Mouse (Mus musculus) CH12.LX (cell line): ENCODE results near the gene Wdr47. TPM values are rescaled to one million over a fixed set of nuclear protein-coding genes. Genes with fewer than 3 reads are reported as not detected.
A peak's percentile ranks its signal among the peaks of the same experiment; 100 is the strongest.

Source experiments
- DNase-seq: peaks from one replicate; pipeline ENCODE4 v3.0.0-alpha.2; 2013; ENCODE audit errors: extremely low read depth
- H3K27ac ChIP-seq: 2 replicates; pipeline ENCODE4 v1.5.1; 2012; ENCODE audit warnings: low read depth, mild to moderate bottlenecking, control low read depth, moderate library complexity; ENCODE audit not compliant: insufficient read depth
- H3K27me3 ChIP-seq: replicated peaks from 2 replicates; pipeline ENCODE3; 2012; ENCODE audit warnings: inconsistent platforms
- H3K36me3 ChIP-seq, 2 experiments: replicated peaks in 1 of 2; 2 replicates each; pipeline versions ENCODE3 to v1.6.1; 2012; ENCODE audit warnings: inconsistent platforms in 1 of 2, low read length in 1 of 2, mild to moderate bottlenecking in 1 of 2, mixed read lengths in 1 of 2, moderate library complexity in 1 of 2; ENCODE audit not compliant: control insufficient read depth in 1 of 2, insufficient read depth in 1 of 2
- H3K4me1 ChIP-seq, 2 experiments: 2 replicates each; pipeline ENCODE4 v1.6.1; 2012; ENCODE audit warnings: inconsistent platforms in 1 of 2, moderate library complexity in 1 of 2; ENCODE audit not compliant: insufficient read depth in 2 of 2, control insufficient read depth in 1 of 2
- H3K4me2 ChIP-seq: 2 replicates; pipeline ENCODE4 v1.6.1; 2012; ENCODE audit warnings: low read depth, mild to moderate bottlenecking, control low read depth; ENCODE audit not compliant: poor library complexity, insufficient read depth, severe bottlenecking
- H3K4me3 ChIP-seq, 3 experiments: fragments of 150-350 bp in 1 of 3; sonication (generic) in 1 of 3; replicated peaks in 1 of 3; 2 replicates each; pipeline versions ENCODE3 to v1.5.1; 2011 to 2012; ENCODE audit warnings: low read depth in 2 of 3, low read length in 2 of 3, mild to moderate bottlenecking in 2 of 3, moderate library complexity in 2 of 3, control low read depth in 1 of 3, improper control_type of control experiment in 1 of 3, inconsistent platforms in 1 of 3, mixed read lengths in 1 of 3; ENCODE audit not compliant: poor library complexity in 1 of 3
- H3K79me2 ChIP-seq: replicated peaks from 2 replicates; pipeline ENCODE4 v1.6.1; 2012; ENCODE audit warnings: mild to moderate bottlenecking, moderate library complexity; ENCODE audit not compliant: control insufficient read depth, poor library complexity, insufficient read depth, severe bottlenecking; ENCODE audit errors: extremely low read depth
- H3K9ac ChIP-seq: 2 replicates; pipeline ENCODE4 v1.6.1; 2012; ENCODE audit warnings: low read depth, mild to moderate bottlenecking, control low read depth, moderate library complexity; ENCODE audit not compliant: insufficient read depth
- H3K9me3 ChIP-seq: replicated peaks from 2 replicates; pipeline ENCODE3; 2012; ENCODE audit warnings: low read length, inconsistent platforms, mixed read lengths
- BHLHE40 ChIP-seq: IDR thresholded peaks from 2 replicates; pipeline ENCODE4 v1.6.1; 2011; ENCODE audit warnings: mild to moderate bottlenecking, low read depth, low read length, improper control_type of control experiment
- CTCF ChIP-seq, 2 experiments: IDR thresholded peaks in 1 of 2; conservative IDR thresholded peaks in 1 of 2; 2 replicates each; pipeline ENCODE4 v1.5.1; 2011 to 2012; ENCODE audit warnings: low read depth in 2 of 2, low read length in 2 of 2, improper control_type of control experiment in 1 of 2, inconsistent platforms in 1 of 2, mild to moderate bottlenecking in 1 of 2, moderate library complexity in 1 of 2
- ELF1 ChIP-seq: IDR thresholded peaks from 2 replicates; pipeline ENCODE4 v1.6.1; 2014; ENCODE audit warnings: low read depth, mild to moderate bottlenecking, inconsistent platforms, low read length, improper control_type of control experiment
- ETS1 ChIP-seq: conservative IDR thresholded peaks from 2 replicates; pipeline ENCODE4 v1.6.1; 2012; ENCODE audit warnings: low read depth, mild to moderate bottlenecking, inconsistent platforms, low read length, improper control_type of control experiment, moderate library complexity
- GABPA ChIP-seq: IDR thresholded peaks from 2 replicates; pipeline ENCODE4 v1.6.1; 2012; ENCODE audit warnings: low read depth, low read length, improper control_type of control experiment, inconsistent platforms; ENCODE audit not compliant: insufficient replicate concordance
- HCFC1 ChIP-seq: IDR thresholded peaks from 2 replicates; pipeline ENCODE4 v1.6.1; 2012; ENCODE audit warnings: low read depth, mild to moderate bottlenecking, inconsistent platforms, low read length, improper control_type of control experiment
- IRF4 ChIP-seq: IDR thresholded peaks from 2 replicates; pipeline ENCODE4 v1.6.1; 2014; ENCODE audit warnings: low read depth, mild to moderate bottlenecking, inconsistent platforms, low read length, improper control_type of control experiment
- JUN ChIP-seq: IDR thresholded peaks from 2 replicates; pipeline ENCODE4 v1.6.1; 2011; ENCODE audit warnings: low read depth, mild to moderate bottlenecking, low read length, improper control_type of control experiment, moderate library complexity; ENCODE audit not compliant: insufficient read depth
- KAT2A ChIP-seq: IDR thresholded peaks from 2 replicates; pipeline ENCODE4 v1.6.1; 2012; ENCODE audit warnings: low read length, improper control_type of control experiment, inconsistent platforms; ENCODE audit not compliant: insufficient replicate concordance
- MEF2A ChIP-seq: IDR thresholded peaks from 2 replicates; pipeline ENCODE4 v1.6.1; 2014; ENCODE audit warnings: low read depth, mild to moderate bottlenecking, inconsistent platforms, low read length, improper control_type of control experiment, borderline replicate concordance
- MYC ChIP-seq: IDR thresholded peaks from 2 replicates; pipeline ENCODE4 v1.6.1; 2011; ENCODE audit warnings: low read depth, mild to moderate bottlenecking, improper control_type of control experiment, low read length
- NELFE ChIP-seq: IDR thresholded peaks from 2 replicates; pipeline ENCODE4 v1.6.1; 2011; ENCODE audit warnings: low read depth, low read length, improper control_type of control experiment
- NRF1 ChIP-seq: IDR thresholded peaks from 2 replicates; pipeline ENCODE4 v1.6.1; 2014; ENCODE audit warnings: low read depth, mild to moderate bottlenecking, inconsistent platforms, low read length, improper control_type of control experiment, moderate library complexity
- PAX5 ChIP-seq: IDR thresholded peaks from 2 replicates; pipeline ENCODE4 v1.6.1; 2012; ENCODE audit warnings: low read length, inconsistent platforms, mixed read lengths
- POLR2A ChIP-seq: IDR thresholded peaks from 2 replicates; pipeline ENCODE4 v1.6.1; 2011; ENCODE audit warnings: low read depth, mild to moderate bottlenecking, improper control_type of control experiment, low read length
- POLR2AphosphoS2 ChIP-seq: IDR thresholded peaks from 2 replicates; pipeline ENCODE4 v1.6.1; 2011; ENCODE audit warnings: low read depth, low read length, improper control_type of control experiment
- SIN3A ChIP-seq: IDR thresholded peaks from 2 replicates; pipeline ENCODE4 v1.6.1; 2012; ENCODE audit warnings: low read length, improper control_type of control experiment, inconsistent platforms
- TBP ChIP-seq: conservative IDR thresholded peaks from 2 replicates; pipeline ENCODE4 v1.6.1; 2011; ENCODE audit warnings: low read depth, low read length, improper control_type of control experiment
- TCF12 ChIP-seq: IDR thresholded peaks from 2 replicates; pipeline ENCODE4 v1.6.1; 2014; ENCODE audit warnings: low read depth, mild to moderate bottlenecking, inconsistent platforms, low read length, improper control_type of control experiment
- ZKSCAN1 ChIP-seq: IDR thresholded peaks from 2 replicates; pipeline ENCODE4 v1.6.1; 2012; ENCODE audit warnings: low read depth, inconsistent platforms, low read length, improper control_type of control experiment, borderline replicate concordance
- ZMIZ1 ChIP-seq: IDR thresholded peaks from 2 replicates; pipeline ENCODE4 v1.6.1; 2012; ENCODE audit warnings: low read depth, mild to moderate bottlenecking, inconsistent platforms, low read length, improper control_type of control experiment
- ZNF384 ChIP-seq: IDR thresholded peaks from 2 replicates; pipeline ENCODE4 v1.6.1; 2012; ENCODE audit warnings: low read depth, low read length, improper control_type of control experiment, inconsistent platforms
- dilution Hi-C: fragments of 300-500 bp; cut with MboI; formaldehyde crosslinking; loops from 2 replicates; pipeline ENCODE4 v1.14.3; 2020; ENCODE audit warnings: low sequenced_read_pairs; ENCODE audit not compliant: extremely low pct_unique_long_range_greater_than_20kb, extremely low pct_ligation_motif_present
- in situ Hi-C: fragments of 300-500 bp; cut with MboI; formaldehyde crosslinking; loops from 3 replicates; pipeline ENCODE4 v1.14.3; 2019; ENCODE audit warnings: low sequenced_read_pairs, low pct_ligation_motif_present, low pct_unique_long_range_greater_than_20kb, mixed read lengths
- polyA plus RNA-seq: library from polyadenylated mRNA; unstranded; fragments of >175 nt; gene quantifications from 2 replicates; pipeline ENCODE4 v1.2.1, GENCODE M21; 2012; ENCODE audit warnings: low read depth; ENCODE audit not compliant: insufficient read length
- total RNA-seq, 2 experiments: library from RNA; depleted of rRNA; stranded (reverse); fragments of 300-350 nt in 1 of 2; fragments of >200 nt in 1 of 2; gene quantifications; 2 replicates each; pipeline ENCODE4 v1.2.3; 2012 to 2014

Gene Wdr47
- total and polyA plus RNA-seq, 3 experiments: 1.7 to 4.6 (median 2.2) TPM

GRCm38 (mm10) chr3:108554587-108555312, 36.3 kb upstream of the Wdr47 start:
- H3K4me1 ChIP-seq: 0 out of 4 replicates have a peak, but pooled peaks cover 3 to 4% of the 10 kb centered on the region in 2 experiments
- peak; percentile 97 for TF ChIP-seq TCF12
- TF ChIP-seq BHLHE40: no peak
- no peak for TF ChIP-seq ZKSCAN1
- peak; percentile 98 for TF ChIP-seq ELF1
- TF ChIP-seq NRF1: no peak
- TF ChIP-seq CTCF (conservative IDR thresholded peaks at IDR 0.05 in 1 of 2, IDR thresholded peaks at IDR 0.05 in 1 of 2; ENCODE audit: low read depth in 2 of 2, low read length in 2 of 2): peak; percentile 82 to 86
- TF ChIP-seq POLR2AphosphoS2: peak; percentile 99
- peak; percentile 37; the same call in 1 of the 2 replicates for TF ChIP-seq MEF2A
- 0 out of 2 replicates have a peak, but pooled peaks have one; percentile 32 for TF ChIP-seq IRF4
- TF ChIP-seq KAT2A: peak; percentile 92; the same call in 1 of the 2 replicates
- TF ChIP-seq ETS1: no peak
- peak; percentile 100 for TF ChIP-seq NELFE
- TF ChIP-seq ZNF384: no peak
- peak; percentile 99 for TF ChIP-seq ZMIZ1
- TF ChIP-seq GABPA: peak; percentile 94
- peak; percentile 90 for TF ChIP-seq SIN3A
- TF ChIP-seq JUN: no peak
- TF ChIP-seq HCFC1: peak; percentile 96
- TF ChIP-seq POLR2A: peak; percentile 100
- peak; percentile 99 for TF ChIP-seq TBP
- no peak for TF ChIP-seq PAX5
- TF ChIP-seq MYC: no peak
- TF ChIP-seq, all 38 proteins: peak for 14
- DNase-seq: peak; percentile 96
- Histone ChIP-seq H3K4me2 (no peak overlapping the region), H3K9ac (peak overlapping the region; percentile 98), H3K36me3 (peaks cover 12 to 28% of the 10 kb centered on the region in 2 experiments), H3K27me3 (peaks cover 8% of the 10 kb centered on the region), H3K9me3 (no peaks in the 10 kb centered on the region), H3K4me3 (peak overlapping the region; percentile 46 to 98 (median 87)), H3K27ac (peak overlapping the region; percentile 10; the same call in 1 of the 2 replicates), H3K79me2 (no peaks in the 10 kb centered on the region)
- in situ Hi-C loops: loop anchor here (10.0 kb wide), 1 partner anchor 90 kb away; no protein-coding TSS in a partner anchor
- dilution Hi-C loops: no loop called here
